Mouse (Mus musculus) heart, postnatal 0 days (tissue): Measurements from ENCODE around the gene Ipo4.

ENCODE experiments used
- CTCF ChIP-seq: IDR thresholded peaks from 2 replicates; pipeline ENCODE4 v1.5.1; 2016; ENCODE audit warnings: antibody characterized with exemption, control low read depth, low read depth
- EP300 ChIP-seq: IDR thresholded peaks from 2 replicates; pipeline ENCODE4 v1.6.1; 2016; ENCODE audit warnings: antibody characterized with exemption, low read depth

DNA sequence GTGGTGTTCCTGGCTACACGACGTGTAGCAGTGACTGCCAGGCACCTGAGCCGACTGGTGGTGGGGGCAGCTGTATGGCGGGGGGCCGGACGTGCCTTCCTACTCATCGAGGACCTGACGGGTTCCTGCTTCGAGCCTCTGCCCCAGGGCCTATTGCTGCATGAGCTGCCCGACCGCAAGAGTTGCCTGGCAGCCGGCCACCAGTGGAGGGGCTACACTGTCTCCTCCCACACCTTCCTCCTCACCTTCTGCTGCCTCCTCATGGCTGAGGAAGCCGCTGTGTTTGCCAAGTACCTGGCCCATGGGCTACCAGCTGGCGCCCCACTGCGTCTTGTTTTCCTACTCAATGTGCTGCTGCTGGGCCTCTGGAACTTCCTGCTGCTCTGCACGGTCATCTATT, 59.4 kb downstream of the Ipo4 start:
- TF ChIP-seq CTCF (no peak), EP300 (no peak)
